Mouse (Mus musculus) CH12.LX (cell line): ENCODE results near the gene Mknk1.

ENCODE experiments used
- CTCF ChIP-seq, 2 experiments: IDR thresholded peaks in 1 of 2; conservative IDR thresholded peaks in 1 of 2; 2 replicates each; pipeline ENCODE4 v1.5.1; 2011 to 2012; ENCODE audit warnings: low read depth in 2 of 2, low read length in 2 of 2, improper control_type of control experiment in 1 of 2, inconsistent platforms in 1 of 2, mild to moderate bottlenecking in 1 of 2, moderate library complexity in 1 of 2
- JUND ChIP-seq: conservative IDR thresholded peaks from 2 replicates; pipeline ENCODE4 v1.6.1; 2011; ENCODE audit warnings: low read depth, low read length, improper control_type of control experiment
- MEF2A ChIP-seq: IDR thresholded peaks from 2 replicates; pipeline ENCODE4 v1.6.1; 2014; ENCODE audit warnings: low read depth, mild to moderate bottlenecking, inconsistent platforms, low read length, improper control_type of control experiment, borderline replicate concordance
- POLR2A ChIP-seq: IDR thresholded peaks from 2 replicates; pipeline ENCODE4 v1.6.1; 2011; ENCODE audit warnings: low read depth, mild to moderate bottlenecking, improper control_type of control experiment, low read length
- SMC3 ChIP-seq: IDR thresholded peaks from 2 replicates; pipeline ENCODE4 v1.6.1; 2011; ENCODE audit warnings: low read depth, low read length, improper control_type of control experiment
- ZNF384 ChIP-seq: IDR thresholded peaks from 2 replicates; pipeline ENCODE4 v1.6.1; 2012; ENCODE audit warnings: low read depth, low read length, improper control_type of control experiment, inconsistent platforms

DNA sequence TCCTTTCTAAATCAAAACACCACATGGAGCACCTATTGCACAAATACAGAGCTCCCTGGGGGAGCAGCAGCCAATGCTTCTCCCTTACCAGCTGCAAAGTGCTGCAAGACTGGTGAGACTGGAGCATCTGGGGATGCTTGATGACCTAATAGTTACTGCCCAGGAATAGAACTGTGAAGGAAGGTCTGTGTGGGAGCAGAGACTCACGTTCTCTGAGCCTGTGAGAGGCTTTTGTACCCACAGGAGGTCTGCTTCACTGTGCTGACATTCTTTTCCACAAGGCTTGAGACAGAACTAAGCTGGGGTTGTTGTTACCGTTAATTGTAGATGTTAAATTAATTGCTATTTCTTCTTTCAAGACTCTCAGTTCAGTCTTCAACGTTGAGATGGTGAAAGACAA lies 48.1 kb upstream of the Mknk1 start:
- TF ChIP-seq POLR2A (no peak), ZNF384 (no peak), MEF2A (no peak), CTCF (conservative IDR thresholded peaks at IDR 0.05 in 1 of 2, IDR thresholded peaks at IDR 0.05 in 1 of 2; ENCODE audit: low read depth in 2 of 2, low read length in 2 of 2) (no peak), JUND (no peak), SMC3 (no peak)
